Mouse (Mus musculus) kidney, embryonic 14.5 days (tissue): ENCODE results near the gene Nrbf2. TPM values are rescaled to one million over a fixed set of nuclear protein-coding genes. Genes with fewer than 3 reads are reported as not detected.

Experiments used
- ATAC-seq: fragments of 200-750 bp; cut with Nextera tagmentation; 2 replicates; pipeline ENCODE4 v1.8.0; 2017; ENCODE audit warnings: moderate number of reproducible peaks, mild to moderate bottlenecking, moderate TSS enrichment, moderate library complexity; ENCODE audit not compliant: low FRiP score, low TSS enrichment
- H3K27ac ChIP-seq: fragments of 300-500 bp; sonication (generic); 2 replicates; pipeline ENCODE4 v1.5.1; 2014; ENCODE audit warnings: low read depth, mild to moderate bottlenecking, low read length, moderate library complexity, mixed read lengths
- H3K27me3 ChIP-seq: fragments of 300-500 bp; sonication (generic); 2 replicates; pipeline ENCODE4 v1.6.1; 2014; ENCODE audit warnings: mild to moderate bottlenecking, low read length; ENCODE audit not compliant: control insufficient read depth, insufficient read depth
- H3K36me3 ChIP-seq: fragments of 300-500 bp; sonication (generic); 2 replicates; pipeline ENCODE4 v1.6.1; 2014; ENCODE audit warnings: low read length, mixed read lengths; ENCODE audit not compliant: control insufficient read depth, insufficient read depth
- H3K4me1 ChIP-seq: fragments of 300-500 bp; sonication (generic); 2 replicates; pipeline ENCODE4 v1.6.1; 2014; ENCODE audit warnings: low read length, mixed read lengths; ENCODE audit not compliant: control insufficient read depth, insufficient read depth
- H3K4me2 ChIP-seq: fragments of 300-500 bp; sonication (generic); replicated peaks from 2 replicates; pipeline ENCODE4 v1.6.1; 2014; ENCODE audit warnings: low read depth, mild to moderate bottlenecking, low read length
- H3K4me3 ChIP-seq: fragments of 300-500 bp; sonication (generic); 2 replicates; pipeline ENCODE4 v1.5.1; 2014; ENCODE audit warnings: mild to moderate bottlenecking, low read length
- H3K9ac ChIP-seq: fragments of 300-500 bp; sonication (generic); 2 replicates; pipeline ENCODE4 v1.6.1; 2014; ENCODE audit warnings: low read depth, mild to moderate bottlenecking, low read length, moderate library complexity
- H3K9me3 ChIP-seq: fragments of 300-500 bp; sonication (generic); 2 replicates; pipeline ENCODE4 v1.6.1; 2016; ENCODE audit warnings: low read length; ENCODE audit not compliant: control insufficient read depth
- WGBS: fragments of 180-500 bp; shearing (Covaris S2); extraction: QIAGEN DNeasy Blood & Tissue Kit; methylation state at CpG from one replicate; pipeline ENCODE4 v1.1.7; 2014; 5-methylcytosine and 5-hydroxymethylcytosine counted together
- polyA plus RNA-seq: library from polyadenylated mRNA; unstranded; fragments of >200 nt; fragmentation: Nextera tagmentation; extraction: Ambion mirVana; gene quantifications from 2 replicates; pipeline ENCODE4 v1.2.1, GENCODE M21; 2014

Gene Nrbf2
- polyA plus RNA-seq, 1 experiment from 2014 or later: 34.7 TPM

- H3K4me1 ChIP-seq: no peaks in the 10 kb centered on the region
- H3K4me3 ChIP-seq: no peak overlapping the region
- ATAC-seq: no peak
- no peak overlapping the region for H3K27ac ChIP-seq
- H3K4me2 ChIP-seq: no peak overlapping the region
- H3K36me3 ChIP-seq: no peaks in the 10 kb centered on the region
- no peak overlapping the region for H3K9ac ChIP-seq
- WGBS: 17% methylated on average over 5 of the region's 5 CpGs
- no peaks in the 10 kb centered on the region for H3K9me3 ChIP-seq
- H3K27me3 ChIP-seq: no peaks in the 10 kb centered on the region
These were observed 13.8 kb upstream of the Nrbf2 start for GRCm38 (mm10) chr10:67298856-67299255.

- Histone ChIP-seq H3K4me1 (no peaks in the 10 kb centered on the region), H3K36me3 (no peaks in the 10 kb centered on the region), H3K4me2 (no peak overlapping the region), H3K4me3 (no peak overlapping the region), H3K27ac (no peak overlapping the region), H3K27me3 (no peaks in the 10 kb centered on the region), H3K9me3 (no peaks in the 10 kb centered on the region), H3K9ac (no peak overlapping the region)
- no peak for ATAC-seq
- 83% methylated on average over 17 of the region's 17 CpGs for WGBS
These were observed 12.2 kb upstream of the Nrbf2 start for GRCm38 (mm10) chr10:67297175-67297855.

- WGBS: 73% methylated on average over 8 of the region's 8 CpGs
- H3K4me2 ChIP-seq: no peak overlapping the region
- ATAC-seq: no peak
- H3K36me3 ChIP-seq: no peaks in the 10 kb centered on the region
- no peaks in the 10 kb centered on the region for H3K27me3 ChIP-seq
- H3K27ac ChIP-seq: no peak overlapping the region
- no peaks in the 10 kb centered on the region for H3K9me3 ChIP-seq
- no peak overlapping the region for H3K4me3 ChIP-seq
- H3K9ac ChIP-seq: no peak overlapping the region
- H3K4me1 ChIP-seq: no peaks in the 10 kb centered on the region
These were observed 11.5 kb upstream of the Nrbf2 start for GRCm38 (mm10) chr10:67296482-67297152.

GRCm38 (mm10) chr10:67295938-67296466 lies 10.9 kb upstream of the Nrbf2 start:
- H3K4me1 ChIP-seq: no peaks in the 10 kb centered on the region
- no peaks in the 10 kb centered on the region for H3K36me3 ChIP-seq
- 74% methylated on average over 7 of the region's 7 CpGs for WGBS
- H3K27me3 ChIP-seq: no peaks in the 10 kb centered on the region
- H3K4me3 ChIP-seq: no peak overlapping the region
- no peak overlapping the region for H3K9ac ChIP-seq
- ATAC-seq: no peak
- H3K9me3 ChIP-seq: no peaks in the 10 kb centered on the region
- H3K27ac ChIP-seq: no peak overlapping the region
- no peak overlapping the region for H3K4me2 ChIP-seq

GRCm38 (mm10) chr10:67295331-67295730 lies 10.2 kb upstream of the Nrbf2 start:
- Histone ChIP-seq H3K4me1 (no peaks in the 10 kb centered on the region), H3K36me3 (no peaks in the 10 kb centered on the region), H3K9me3 (no peaks in the 10 kb centered on the region), H3K27ac (no peak overlapping the region), H3K4me3 (no peak overlapping the region), H3K9ac (no peak overlapping the region), H3K4me2 (no peak overlapping the region), H3K27me3 (no peaks in the 10 kb centered on the region)
- WGBS: 64% methylated on average over 5 of the region's 5 CpGs
- ATAC-seq: no peak

- Histone ChIP-seq H3K9me3 (no peaks in the 10 kb centered on the region), H3K4me3 (no peak overlapping the region), H3K36me3 (no peaks in the 10 kb centered on the region), H3K9ac (no peak overlapping the region), H3K27me3 (no peaks in the 10 kb centered on the region), H3K4me1 (no peaks in the 10 kb centered on the region), H3K4me2 (no peak overlapping the region), H3K27ac (no peak overlapping the region)
- ATAC-seq: no peak
- 51% methylated on average over 8 of the region's 8 CpGs for WGBS
These were observed 6.0 kb upstream of the Nrbf2 start for GRCm38 (mm10) chr10:67291087-67291486.

GRCm38 (mm10) chr10:67290622-67291021 lies 5.5 kb upstream of the Nrbf2 start:
- no peaks in the 10 kb centered on the region for H3K9me3 ChIP-seq
- no peak for ATAC-seq
- no peaks in the 10 kb centered on the region for H3K27me3 ChIP-seq
- H3K4me3 ChIP-seq: no peak overlapping the region
- H3K4me1 ChIP-seq: no peaks in the 10 kb centered on the region
- no peak overlapping the region for H3K9ac ChIP-seq
- no peak overlapping the region for H3K27ac ChIP-seq
- no peak overlapping the region for H3K4me2 ChIP-seq
- no peaks in the 10 kb centered on the region for H3K36me3 ChIP-seq
- 50% methylated on average over 4 of the region's 4 CpGs for WGBS

GRCm38 (mm10) chr10:67287877-67288276 lies 2.8 kb upstream of the Nrbf2 start:
- H3K4me2 ChIP-seq: no peak overlapping the region
- no peaks in the 10 kb centered on the region for H3K9me3 ChIP-seq
- no peaks in the 10 kb centered on the region for H3K27me3 ChIP-seq
- WGBS: 78% methylated on average over 3 of the region's 3 CpGs
- no peak overlapping the region for H3K4me3 ChIP-seq
- H3K36me3 ChIP-seq: no peaks in the 10 kb centered on the region
- ATAC-seq: no peak
- peaks cover 8% of the 10 kb centered on the region; the same call in 1 of the 2 replicates for H3K4me1 ChIP-seq
- no peak overlapping the region for H3K9ac ChIP-seq
- H3K27ac ChIP-seq: 0 out of 2 replicates have a peak overlapping the region, but pooled peaks have one; percentile 19

- Histone ChIP-seq H3K9ac (peak overlapping the region; percentile 82), H3K27me3 (no peaks in the 10 kb centered on the region), H3K36me3 (no peaks in the 10 kb centered on the region), H3K4me3 (peak overlapping the region; percentile 58), H3K4me2 (peak overlapping the region; percentile 69), H3K9me3 (no peaks in the 10 kb centered on the region), H3K27ac (peak overlapping the region; percentile 76), H3K4me1 (peaks cover 16% of the 10 kb centered on the region; the same call in 1 of the 2 replicates)
- under 1% methylated on average over 35 of the region's 41 CpGs for WGBS
- ATAC-seq: no peak; the same call in 1 of the 2 replicates
These were observed 337 bp downstream of the Nrbf2 start for GRCm38 (mm10) chr10:67284761-67285175.
